Mouse (Mus musculus): ENCODE data around the gene Adamtsl4. TPM values are rescaled to one million over a fixed set of nuclear protein-coding genes. Genes with fewer than 3 reads are reported as not detected.

The Adamtsl4 gene
- polyA plus RNA-seq, 1 experiment = 18.9 TPM

DNA sequence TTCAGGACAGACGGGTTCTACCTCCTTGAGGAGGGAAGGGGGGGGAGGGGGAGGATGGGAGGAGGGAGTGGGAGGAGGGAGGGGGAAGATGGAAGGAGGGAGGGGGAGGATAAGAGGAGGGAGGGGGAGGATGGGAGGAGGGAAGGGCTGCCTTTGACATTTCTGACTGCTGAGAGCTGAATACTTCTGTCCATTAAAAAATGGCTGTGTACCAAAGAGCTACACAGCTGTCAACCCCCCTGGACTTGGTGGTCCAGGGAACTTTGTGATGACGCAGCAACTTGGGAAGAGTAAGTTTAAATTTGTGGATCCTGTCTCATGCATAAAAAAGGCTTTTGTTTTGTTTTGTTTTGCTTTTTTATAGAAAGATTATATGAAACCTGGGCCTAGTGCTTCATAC, 2.2 kb upstream of the Adamtsl4 start:
- Histone ChIP-seq H3K4me1 (ENCODE audit: control insufficient read depth, insufficient read depth, low read length) (peaks cover 22% of the 10 kb centered on the region), H3K27ac (ENCODE audit: insufficient read depth, low read length) (peak overlapping the region; percentile 69)

DNA sequence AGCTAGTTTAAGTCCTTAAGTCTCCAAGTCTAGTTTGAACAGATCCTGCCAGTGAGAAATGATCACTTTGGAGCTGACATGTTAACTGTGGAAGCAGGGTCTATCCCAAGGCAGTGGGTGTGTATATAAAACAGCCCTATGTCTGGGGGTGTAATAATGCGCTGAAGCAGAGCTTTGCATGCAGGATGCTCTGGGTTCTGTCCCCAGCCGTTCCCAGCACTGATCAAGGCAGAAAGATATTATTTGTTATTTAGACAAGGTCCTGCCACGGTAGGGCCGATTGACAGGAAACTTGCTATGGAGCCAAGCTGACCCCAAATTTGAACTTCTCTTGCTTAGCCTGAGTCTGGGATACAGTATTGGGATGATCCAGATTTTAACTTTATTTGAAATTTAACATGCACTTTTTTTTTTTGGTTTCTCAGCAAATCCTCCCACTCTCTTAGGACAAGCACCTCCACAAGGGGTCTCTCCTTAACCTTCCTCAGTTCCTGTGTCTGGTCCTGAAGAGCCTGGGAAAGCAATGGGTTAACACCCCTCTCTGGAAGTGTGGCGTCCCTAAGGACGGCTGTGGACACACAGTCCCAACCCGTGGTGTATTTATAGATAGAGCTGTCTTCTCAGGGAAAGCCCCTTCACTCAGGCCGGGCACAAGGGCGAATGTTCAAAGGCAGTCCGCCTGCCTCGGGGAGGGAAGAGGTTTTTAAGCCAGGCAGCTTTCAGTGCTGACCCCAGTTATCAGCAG, 1.6 kb upstream of the Adamtsl4 start:
- TF ChIP-seq CTCF (IDR thresholded peaks at IDR 0.05; ENCODE audit: borderline replicate concordance, insufficient read depth, low read length) (no peak), POLR2A (IDR thresholded peaks at IDR 0.05; ENCODE audit: low read depth, low read length) (no peak)
- H3K27ac ChIP-seq (ENCODE audit: insufficient read depth, low read length) = peak overlapping the region; percentile 69
- peaks cover 19% of the 10 kb centered on the region for H3K4me1 ChIP-seq (ENCODE audit: control insufficient read depth, insufficient read depth, low read length)
- no peak overlapping the region for H3K4me3 ChIP-seq (ENCODE audit: insufficient read depth, low read length)

More for the DNA sequence above, 2.2 kb upstream of the Adamtsl4 start:
- H3K4me3 ChIP-seq (ENCODE audit: insufficient read depth, low read length) = no peak overlapping the region
- TF ChIP-seq CTCF (IDR thresholded peaks at IDR 0.05; ENCODE audit: borderline replicate concordance, insufficient read depth, low read length) (no peak), POLR2A (IDR thresholded peaks at IDR 0.05; ENCODE audit: low read depth, low read length) (no peak)

DNA sequence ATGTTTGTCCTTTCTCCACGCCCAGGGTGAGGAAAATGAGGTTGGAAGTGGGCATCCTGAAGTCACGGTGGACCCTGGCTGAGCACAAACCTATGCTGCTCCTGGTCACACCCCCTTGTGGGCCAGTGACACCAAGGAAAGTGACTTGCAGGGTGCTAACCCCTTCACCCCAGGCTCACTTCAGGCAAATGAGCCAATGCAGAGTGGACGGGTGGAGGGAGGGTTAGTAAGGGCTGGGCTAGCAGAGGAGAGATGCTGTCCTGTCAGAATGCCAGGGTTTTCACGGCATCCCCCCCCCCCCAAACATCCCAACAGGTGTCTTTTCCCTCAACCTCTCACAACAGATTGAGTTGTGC, 571 bp downstream of the Adamtsl4 start:
- Histone ChIP-seq H3K4me1 (ENCODE audit: control insufficient read depth, insufficient read depth, low read length) (peaks cover 13% of the 10 kb centered on the region), H3K27ac (ENCODE audit: insufficient read depth, low read length) (peak overlapping the region; percentile 95), H3K4me3 (ENCODE audit: insufficient read depth, low read length) (peak overlapping the region; percentile 65)
- TF ChIP-seq POLR2A (IDR thresholded peaks at IDR 0.05; ENCODE audit: low read depth, low read length) = 0 out of 2 replicates have a peak, but pooled peaks have one; percentile 29
- no peak for TF ChIP-seq CTCF (IDR thresholded peaks at IDR 0.05; ENCODE audit: borderline replicate concordance, insufficient read depth, low read length)

DNA sequence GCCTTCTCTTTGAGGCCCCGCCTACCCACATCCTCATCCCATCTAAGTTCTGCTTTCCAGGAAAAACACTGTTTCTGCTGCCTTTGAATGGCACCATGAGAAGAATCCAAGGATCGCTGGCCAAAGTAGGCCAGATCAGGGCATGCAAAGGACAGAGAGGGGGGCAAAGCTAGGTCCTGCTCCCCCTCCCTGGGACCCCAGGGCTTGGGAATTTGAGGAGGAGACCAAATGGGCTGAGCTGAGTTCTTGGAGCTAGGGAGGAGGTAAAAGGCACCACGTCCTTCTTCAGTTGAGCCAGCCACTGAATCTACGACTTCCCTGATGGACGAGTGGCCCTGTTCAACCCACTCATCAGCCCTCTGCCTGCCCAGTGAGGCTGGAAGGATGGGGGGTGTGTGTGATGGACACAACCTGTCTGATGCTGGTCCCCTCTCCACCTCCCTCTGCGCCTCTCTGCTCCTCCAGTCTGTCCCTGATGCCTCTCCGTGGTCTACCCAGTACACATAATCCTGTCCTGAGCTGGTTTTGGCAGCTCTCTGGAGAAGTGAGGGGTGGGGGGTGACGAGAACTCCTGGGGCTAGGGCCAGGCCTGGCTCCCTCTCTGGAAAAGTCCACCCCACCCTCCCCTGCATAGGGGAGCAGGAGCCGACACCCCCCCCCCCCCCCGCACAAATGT, 1.1 kb downstream of the Adamtsl4 start:
- H3K4me1 ChIP-seq (ENCODE audit: control insufficient read depth, insufficient read depth, low read length) = peaks cover 13% of the 10 kb centered on the region
- peak overlapping the region; percentile 45 for H3K27ac ChIP-seq (ENCODE audit: insufficient read depth, low read length)
- peak overlapping the region; percentile 65 for H3K4me3 ChIP-seq (ENCODE audit: insufficient read depth, low read length)
- TF ChIP-seq CTCF (IDR thresholded peaks at IDR 0.05; ENCODE audit: borderline replicate concordance, insufficient read depth, low read length) (no peak), POLR2A (IDR thresholded peaks at IDR 0.05; ENCODE audit: low read depth, low read length) (peak; percentile 18; the same call in 1 of the 2 replicates)

DNA sequence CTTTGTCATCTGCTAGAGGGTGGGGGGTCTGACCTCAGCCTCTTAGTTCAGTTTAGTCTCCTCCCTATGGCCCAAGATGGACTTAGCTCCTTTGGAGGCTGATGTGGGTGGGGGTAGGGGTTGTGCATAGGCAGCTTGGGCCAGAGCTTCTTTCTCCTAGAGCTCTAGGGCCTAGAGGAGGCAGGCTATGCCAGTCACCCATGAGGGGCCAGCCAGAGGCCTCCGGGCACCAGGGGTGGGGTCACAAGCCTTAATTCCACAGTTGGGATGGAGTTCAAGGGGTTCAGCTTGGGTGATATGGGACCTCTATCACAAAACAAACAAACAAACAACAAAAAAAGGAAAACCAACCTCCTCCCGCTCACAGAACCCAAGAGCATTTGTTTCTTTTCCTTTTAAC, 2.0 kb downstream of the Adamtsl4 start:
- Histone ChIP-seq H3K4me1 (ENCODE audit: control insufficient read depth, insufficient read depth, low read length) (peaks cover 13% of the 10 kb centered on the region), H3K4me3 (ENCODE audit: insufficient read depth, low read length) (no peak overlapping the region), H3K27ac (ENCODE audit: insufficient read depth, low read length) (no peak overlapping the region)
- TF ChIP-seq CTCF (IDR thresholded peaks at IDR 0.05; ENCODE audit: borderline replicate concordance, insufficient read depth, low read length) (no peak), POLR2A (IDR thresholded peaks at IDR 0.05; ENCODE audit: low read depth, low read length) (no peak)

DNA sequence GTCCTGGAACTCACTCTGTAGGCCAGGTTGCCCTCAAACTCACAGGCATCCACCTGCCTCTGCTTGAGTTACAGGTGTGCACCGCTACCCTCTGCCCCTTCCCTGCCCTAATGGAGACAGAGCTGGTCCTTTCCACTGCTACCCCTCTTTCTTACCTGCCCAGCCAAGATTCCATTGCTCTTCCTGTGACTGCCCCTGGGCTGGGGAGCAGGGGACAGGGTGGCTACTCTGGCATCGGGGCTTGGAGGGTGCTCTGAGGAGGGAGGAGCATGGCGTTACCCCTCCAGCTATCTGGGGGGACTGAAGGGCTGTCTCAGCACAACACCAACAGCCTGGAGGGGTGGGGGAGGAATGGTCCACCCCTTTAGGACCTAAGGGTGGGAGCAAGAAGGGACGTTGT, 2.4 kb downstream of the Adamtsl4 start:
- Histone ChIP-seq H3K4me1 (ENCODE audit: control insufficient read depth, insufficient read depth, low read length) (peaks cover 10% of the 10 kb centered on the region), H3K27ac (ENCODE audit: insufficient read depth, low read length) (no peak overlapping the region), H3K4me3 (ENCODE audit: insufficient read depth, low read length) (no peak overlapping the region)
- TF ChIP-seq CTCF (IDR thresholded peaks at IDR 0.05; ENCODE audit: borderline replicate concordance, insufficient read depth, low read length) (no peak), POLR2A (IDR thresholded peaks at IDR 0.05; ENCODE audit: low read depth, low read length) (no peak)

DNA sequence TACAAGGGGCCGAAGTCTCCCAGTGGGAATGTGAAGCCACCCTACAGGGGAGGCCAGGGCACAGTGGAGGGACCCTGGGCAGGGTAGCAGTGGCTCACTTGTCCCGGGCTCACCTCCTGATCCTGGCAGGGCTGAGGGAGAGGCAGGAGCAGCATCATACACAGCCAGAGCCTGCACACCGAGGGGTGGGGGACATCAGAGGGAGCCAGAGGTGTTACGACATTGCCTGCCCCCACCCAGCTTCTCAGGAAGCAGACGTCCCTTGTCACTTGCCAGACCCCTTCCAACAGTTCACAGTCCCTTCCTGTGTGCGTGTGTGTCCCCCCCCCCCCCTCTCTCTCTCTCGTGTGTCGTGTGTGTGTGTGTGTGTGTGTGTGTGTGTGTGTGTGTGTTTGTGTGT, 2.9 kb downstream of the Adamtsl4 start:
- H3K4me1 ChIP-seq (ENCODE audit: control insufficient read depth, insufficient read depth, low read length) = peaks cover 8% of the 10 kb centered on the region
- no peak overlapping the region for H3K27ac ChIP-seq (ENCODE audit: insufficient read depth, low read length)
- no peak overlapping the region for H3K4me3 ChIP-seq (ENCODE audit: insufficient read depth, low read length)
- TF ChIP-seq CTCF (IDR thresholded peaks at IDR 0.05; ENCODE audit: borderline replicate concordance, insufficient read depth, low read length) (no peak), POLR2A (IDR thresholded peaks at IDR 0.05; ENCODE audit: low read depth, low read length) (no peak)

DNA sequence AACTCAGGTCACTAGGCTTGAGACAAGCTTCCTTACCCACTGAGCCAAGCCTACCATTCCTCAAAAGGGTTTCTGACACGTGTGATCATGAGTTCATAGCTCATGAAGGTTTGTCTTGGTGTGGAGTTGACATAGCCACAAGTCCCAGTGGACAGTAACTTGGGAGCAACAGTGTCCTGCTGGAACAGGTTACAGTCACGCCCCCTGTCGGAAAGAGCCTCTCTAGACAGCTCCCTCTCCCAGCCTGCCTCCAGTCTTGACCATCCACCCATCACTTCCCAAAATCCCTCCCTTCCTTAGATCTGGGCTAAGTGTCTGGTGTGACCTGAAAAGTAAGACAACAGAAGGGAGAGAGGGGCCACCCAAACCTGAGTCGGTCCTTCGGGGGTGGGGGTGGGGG, 4.8 kb downstream of the Adamtsl4 start:
- Histone ChIP-seq H3K4me1 (ENCODE audit: control insufficient read depth, insufficient read depth, low read length) (no peaks in the 10 kb centered on the region), H3K27ac (ENCODE audit: insufficient read depth, low read length) (no peak overlapping the region), H3K4me3 (ENCODE audit: insufficient read depth, low read length) (no peak overlapping the region)
- TF ChIP-seq CTCF (IDR thresholded peaks at IDR 0.05; ENCODE audit: borderline replicate concordance, insufficient read depth, low read length) (no peak), POLR2A (IDR thresholded peaks at IDR 0.05; ENCODE audit: low read depth, low read length) (no peak)

DNA sequence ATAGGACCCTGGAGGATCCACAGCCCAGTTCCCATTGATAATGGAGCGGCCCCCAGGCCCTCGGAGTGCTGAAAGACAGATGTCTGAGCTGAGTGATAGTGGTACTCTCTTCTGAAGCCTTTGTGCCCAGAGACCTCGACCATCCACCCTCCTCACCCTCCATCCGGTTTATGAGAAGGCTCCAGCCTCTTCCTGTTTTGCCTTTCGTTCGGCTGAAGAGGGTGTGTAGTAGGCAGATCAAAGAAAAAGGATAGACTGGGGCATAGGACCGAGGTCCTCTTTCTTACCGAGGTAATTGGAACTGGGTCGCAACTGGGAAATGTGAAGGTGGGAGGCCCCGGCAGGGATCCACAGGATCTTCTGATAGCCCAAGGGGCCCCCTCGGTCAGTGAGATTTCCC, 6.4 kb downstream of the Adamtsl4 start:
- Histone ChIP-seq H3K4me1 (ENCODE audit: control insufficient read depth, insufficient read depth, low read length) (peaks cover under 1% of the 10 kb centered on the region; the same call in 1 of the 2 replicates), H3K4me3 (ENCODE audit: insufficient read depth, low read length) (no peak overlapping the region), H3K27ac (ENCODE audit: insufficient read depth, low read length) (no peak overlapping the region)
- no peak for TF ChIP-seq POLR2A (IDR thresholded peaks at IDR 0.05; ENCODE audit: low read depth, low read length)

DNA sequence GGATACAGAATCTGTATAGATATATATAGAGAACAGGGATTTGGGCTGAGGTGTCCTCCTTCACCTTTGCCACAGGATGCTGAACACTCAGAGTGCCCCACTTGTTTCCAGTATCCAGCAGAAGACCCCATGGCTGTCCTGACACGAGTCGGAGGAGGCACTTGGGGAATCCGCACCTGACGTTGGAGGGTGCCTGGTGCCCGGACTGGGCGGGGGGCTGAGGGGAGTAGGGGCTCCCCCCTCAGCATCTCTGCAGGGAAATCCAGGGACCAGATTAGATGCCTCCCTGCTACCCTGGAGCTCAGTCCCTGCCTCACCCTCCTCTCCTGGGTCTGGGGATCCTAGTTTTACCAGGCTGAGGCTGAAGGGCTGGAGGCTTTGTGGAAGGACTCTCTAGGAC, 7.0 kb downstream of the Adamtsl4 start:
- Histone ChIP-seq H3K4me3 (ENCODE audit: insufficient read depth, low read length) (no peak overlapping the region), H3K27ac (ENCODE audit: insufficient read depth, low read length) (no peak overlapping the region), H3K4me1 (ENCODE audit: control insufficient read depth, insufficient read depth, low read length) (peaks cover 3% of the 10 kb centered on the region)
- TF ChIP-seq CTCF (IDR thresholded peaks at IDR 0.05; ENCODE audit: borderline replicate concordance, insufficient read depth, low read length) (no peak), POLR2A (IDR thresholded peaks at IDR 0.05; ENCODE audit: low read depth, low read length) (no peak)

Measured in embryonic fibroblast, embryonic 13.5 days (primary cell).